Comparison of ENCODE assay signal across 9 mouse cellular contexts in the genomic region with DNA sequence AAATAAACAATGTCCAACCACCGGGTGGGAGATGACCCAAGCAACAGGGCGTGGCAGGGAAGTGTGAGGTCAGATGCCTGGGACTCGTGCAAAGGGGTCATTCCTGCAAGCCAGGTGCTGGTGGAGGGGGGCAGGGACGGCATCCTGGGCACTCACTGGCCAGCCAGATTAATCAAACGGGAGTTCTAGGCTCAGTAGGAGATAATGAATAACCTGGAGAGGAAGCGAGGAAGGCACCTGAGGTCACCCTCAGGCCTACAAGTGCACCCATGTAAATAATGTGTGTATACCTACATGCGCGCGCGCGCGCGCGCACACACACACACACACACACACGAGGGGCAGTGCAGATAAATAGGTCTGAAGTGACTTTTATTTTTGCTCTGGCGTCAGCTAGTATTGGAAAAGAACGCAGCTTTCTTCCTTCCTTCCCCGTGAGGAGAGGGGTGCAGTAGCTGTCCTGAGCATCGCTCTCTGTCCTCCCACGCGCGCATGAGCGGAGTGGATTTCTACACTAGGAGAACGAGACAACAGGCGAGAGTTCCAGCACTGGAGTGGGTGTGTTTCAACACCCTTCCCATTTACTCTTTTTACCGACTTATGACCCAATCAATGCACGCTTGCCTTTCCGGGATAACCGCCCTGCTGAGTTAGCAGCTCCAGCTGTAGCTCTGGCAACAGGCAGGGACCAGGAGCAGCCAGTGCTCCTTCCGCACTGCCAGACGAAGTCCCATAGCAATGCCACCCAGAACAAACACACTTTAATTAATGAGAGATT.
A peak's percentile ranks its signal among the peaks of the same experiment; 100 is the strongest.
DNase-seq lines count a peak whose midpoint lies in the region; ATAC-seq and TF ChIP-seq lines count a peak whose summit lies in the region.
"Had no signal": no experiment of that assay in that cellular context is flagged by ENCODE, and none has a peak within 500 bp of the region (broad histone marks: within the 10 kb centered on the region; RNA-seq: fewer than 3 reads in every experiment).

No protein-coding gene starts in this region.

- H3K4me2 ChIP-seq in liver, postnatal 0 days (ENCODE audit: low read depth, low read length) = peak overlapping the region; percentile 61

- H3K27ac ChIP-seq in hindbrain, embryonic 10.5 days = no peak overlapping the region
- peak overlapping the region; percentile 64 for H3K27ac ChIP-seq in layer of hippocampus, adult 2 months
- H3K27ac ChIP-seq in liver, postnatal 0 days (ENCODE audit: low read depth) = no peak overlapping the region

- no peaks in the 10 kb centered on the region for H3K27me3 ChIP-seq in hindbrain, embryonic 10.5 days (ENCODE audit: insufficient read depth, poor library complexity, severe bottlenecking)
- H3K27me3 ChIP-seq in liver, postnatal 0 days (ENCODE audit: insufficient read depth, low read length) = no peaks in the 10 kb centered on the region

- no peak overlapping the region for H3K9ac ChIP-seq in liver, postnatal 0 days (replicated peaks)

- 59% methylated on average over 31 of the region's 31 CpGs for WGBS in hindbrain, embryonic 10.5 days
- WGBS in liver, postnatal 0 days (ENCODE audit: insufficient replicate concordance) = 52% methylated on average over 31 of the region's 31 CpGs

- peaks cover 11% of the 10 kb centered on the region for H3K4me1 ChIP-seq in hindbrain, embryonic 10.5 days (replicated peaks)
- H3K4me1 ChIP-seq in liver, postnatal 0 days (ENCODE audit: insufficient read depth) = peaks cover 5% of the 10 kb centered on the region

- no peaks in the 10 kb centered on the region for H3K36me3 ChIP-seq in hindbrain, embryonic 10.5 days
- H3K36me3 ChIP-seq in liver, postnatal 0 days (replicated peaks; ENCODE audit: insufficient read depth, low read length) = no peaks in the 10 kb centered on the region

- ATAC-seq in liver, postnatal 0 days = peak; percentile 91

- TF ChIP-seq CTCF in layer of hippocampus, adult 2 months (conservative IDR thresholded peaks at IDR 0.05) = no peak
- no peak for TF ChIP-seq CTCF in liver, postnatal 0 days (IDR thresholded peaks at IDR 0.05; ENCODE audit: low read depth)

- no peaks in the 10 kb centered on the region for H3K9me3 ChIP-seq in hindbrain, embryonic 10.5 days
- H3K9me3 ChIP-seq in liver, postnatal 0 days (ENCODE audit: low read length) = no peaks in the 10 kb centered on the region

- TF ChIP-seq EP300 in liver, postnatal 0 days (IDR thresholded peaks at IDR 0.05; ENCODE audit: low read depth) = no peak

- DNase-seq in embryo, embryonic 10.5 days (ENCODE audit: low spot score) = peak; percentile 44
- peak; percentile 30 to 72 for DNase-seq in frontal cortex, adult 2 months (ENCODE audit: extremely low spot score in 1 of 2, low spot score in 1 of 2)
- no peak for DNase-seq in hindbrain, embryonic 10.5 days (ENCODE audit: low spot score)
- DNase-seq in layer of hippocampus, adult 2 months (ENCODE audit: low spot score in 2 of 2) = peak; percentile 64 to 65
- peak; percentile 43 for DNase-seq in liver, postnatal 0 days
- DNase-seq in ovary, postnatal 14 days (ENCODE audit: low spot score) = peak; percentile 36
- no peak for DNase-seq in c-Kit-positive CD71-positive TER-119-positive erythroid progenitor cells, embryonic 14.5 days (ENCODE audit: low spot score)
- no peak for DNase-seq in cerebellum, adult 11-12 months

- peak overlapping the region; percentile 19; the same call in 1 of the 2 replicates for H3K4me3 ChIP-seq in hindbrain, embryonic 10.5 days
- peak overlapping the region; percentile 50 for H3K4me3 ChIP-seq in layer of hippocampus, adult 2 months
- peak overlapping the region; percentile 19; the same call in 1 of the 2 replicates for H3K4me3 ChIP-seq in liver, postnatal 0 days (ENCODE audit: low read depth, low read length)
- H3K4me3 ChIP-seq: myocyte had no signal

Comparison
In these comparisons a context has a peak if more than half of its experiments do, and no peak if none do; other contexts are left out.
1. DNase-seq: peak in embryo, embryonic 10.5 days (single experiment), frontal cortex, adult 2 months (2 of 2), layer of hippocampus, adult 2 months (2 of 2), liver, postnatal 0 days (single experiment) and ovary, postnatal 14 days (single experiment); none in hindbrain, embryonic 10.5 days (single experiment), c-Kit-positive CD71-positive TER-119-positive erythroid progenitor cells, embryonic 14.5 days (single experiment) and cerebellum, adult 11-12 months (single experiment).
2. Peak in every context shown above with its lines, with median percentiles within 50 percentile points of each other: H3K4me3 ChIP-seq.